ENCODE assay signal across 7 mouse cellular contexts in genomic region chr13:38410322-38410865, GRCm38 (mm10).
A peak's percentile ranks its signal among the peaks of the same experiment; 100 is the strongest.
DNase-seq lines count a peak whose midpoint lies in the region; ATAC-seq and TF ChIP-seq lines count a peak whose summit lies in the region.

No protein-coding gene starts in this region.

- H3K36me3 ChIP-seq in forebrain, embryonic 10.5 days (replicated peaks): no peaks in the 10 kb centered on the region
- no peaks in the 10 kb centered on the region for H3K36me3 ChIP-seq in heart, embryonic 11.5 days (ENCODE audit: control insufficient read depth, insufficient read depth, low read length)
- H3K36me3 ChIP-seq in liver, postnatal 0 days (replicated peaks; ENCODE audit: insufficient read depth, low read length): no peaks in the 10 kb centered on the region

- H3K27me3 ChIP-seq in forebrain, embryonic 10.5 days (ENCODE audit: poor library complexity, severe bottlenecking): no peaks in the 10 kb centered on the region
- no peaks in the 10 kb centered on the region for H3K27me3 ChIP-seq in heart, embryonic 11.5 days (ENCODE audit: control insufficient read depth, insufficient read depth, low read length)
- 0 out of 2 replicates have a peak, but pooled peaks cover 2% of the 10 kb centered on the region for H3K27me3 ChIP-seq in liver, postnatal 0 days (ENCODE audit: insufficient read depth, low read length)

- no peak for TF ChIP-seq CTCF in liver, postnatal 0 days (IDR thresholded peaks at IDR 0.05; ENCODE audit: low read depth)

- H3K27ac ChIP-seq in forebrain, embryonic 10.5 days: 0 out of 2 replicates have a peak overlapping the region, but pooled peaks have one; percentile 40
- no peak overlapping the region for H3K27ac ChIP-seq in heart, embryonic 11.5 days (ENCODE audit: low read depth, low read length)
- no peak overlapping the region for H3K27ac ChIP-seq in liver, postnatal 0 days (ENCODE audit: low read depth)

- no peaks in the 10 kb centered on the region for H3K9me3 ChIP-seq in forebrain, embryonic 10.5 days
- H3K9me3 ChIP-seq in heart, embryonic 11.5 days (replicated peaks; ENCODE audit: control insufficient read depth, low read length): no peaks in the 10 kb centered on the region
- H3K9me3 ChIP-seq in liver, postnatal 0 days (ENCODE audit: low read length): no peaks in the 10 kb centered on the region

- H3K9ac ChIP-seq in heart, embryonic 11.5 days (ENCODE audit: low read depth, low read length): no peak overlapping the region
- no peak overlapping the region for H3K9ac ChIP-seq in liver, postnatal 0 days (replicated peaks)

- H3K4me3 ChIP-seq in forebrain, embryonic 10.5 days: peak overlapping the region; percentile 7; the same call in 1 of the 2 replicates
- H3K4me3 ChIP-seq in heart, embryonic 11.5 days (ENCODE audit: low read depth, low read length): no peak overlapping the region
- H3K4me3 ChIP-seq in liver, postnatal 0 days (ENCODE audit: low read depth, low read length): no peak overlapping the region

- no peak for ATAC-seq in heart, embryonic 11.5 days (replicated peaks; ENCODE audit: insufficient number of reproducible peaks, low FRiP score, low TSS enrichment)
- no peak for ATAC-seq in liver, postnatal 0 days

- peak; percentile 55 for DNase-seq in cerebellum, adult 11 months
- no peak for DNase-seq in forebrain, embryonic 10.5 days (ENCODE audit: extremely low spot score, low spot score)
- peak; percentile 75 for DNase-seq in kidney, postnatal 10 days
- DNase-seq in liver, postnatal 0 days: peak; percentile 24
- DNase-seq in retina, embryonic 14.5 days (ENCODE audit: low spot score): peak; percentile 22
- no peak for DNase-seq in spleen, postnatal 10 days (ENCODE audit: low spot score in 2 of 2)

- TF ChIP-seq EP300 in liver, postnatal 0 days (IDR thresholded peaks at IDR 0.05; ENCODE audit: low read depth): no peak

- WGBS in forebrain, embryonic 10.5 days: 37% methylated on average over 15 of the region's 15 CpGs
- WGBS in heart, embryonic 11.5 days (ENCODE audit: insufficient replicate concordance): 15% methylated on average over 15 of the region's 15 CpGs
- 42% methylated on average over 15 of the region's 15 CpGs for WGBS in liver, postnatal 0 days (ENCODE audit: insufficient replicate concordance)

- H3K4me2 ChIP-seq in heart, embryonic 11.5 days: peak overlapping the region; percentile 47
- H3K4me2 ChIP-seq in liver, postnatal 0 days (ENCODE audit: low read depth, low read length): no peak overlapping the region

- peaks cover 27% of the 10 kb centered on the region for H3K4me1 ChIP-seq in forebrain, embryonic 10.5 days
- peaks cover 17% of the 10 kb centered on the region for H3K4me1 ChIP-seq in heart, embryonic 11.5 days (ENCODE audit: control insufficient read depth, insufficient read depth, low read length)
- no peaks in the 10 kb centered on the region for H3K4me1 ChIP-seq in liver, postnatal 0 days (ENCODE audit: insufficient read depth)

Comparison
In these comparisons a context has a peak if more than half of its experiments do, and no peak if none do; other contexts are left out.
1. DNase-seq: peak in cerebellum, adult 11 months (single experiment), kidney, postnatal 10 days (single experiment), liver, postnatal 0 days (single experiment) and retina, embryonic 14.5 days (single experiment); none in forebrain, embryonic 10.5 days (single experiment) and spleen, postnatal 10 days (0 of 2).